Mouse (Mus musculus) small intestine, adult 2 months (tissue): ENCODE results near the gene Sept5. TPM values are rescaled to one million over a fixed set of nuclear protein-coding genes. Genes with fewer than 3 reads are reported as not detected.

Source experiments
- H3K27ac ChIP-seq: fragments of 200-500 bp; 2 replicates; pipeline ENCODE4 v1.5.1; 2012; ENCODE audit warnings: low read depth, low read length, control low read depth, inconsistent platforms; ENCODE audit not compliant: insufficient read depth
- H3K27me3 ChIP-seq: fragments of 200-500 bp; 2 replicates; pipeline ENCODE4 v1.6.1; 2012; ENCODE audit warnings: mild to moderate bottlenecking, moderate library complexity, low read length, inconsistent platforms; ENCODE audit not compliant: control insufficient read depth, insufficient read depth
- H3K36me3 ChIP-seq: fragments of 200-500 bp; 2 replicates; pipeline ENCODE4 v1.6.1; 2012; ENCODE audit warnings: mild to moderate bottlenecking, low read length, control low read depth, inconsistent platforms; ENCODE audit not compliant: control insufficient read depth, insufficient read depth
- H3K4me1 ChIP-seq: fragments of 200-500 bp; 2 replicates; pipeline ENCODE4 v1.6.1; 2012; ENCODE audit warnings: low read length, inconsistent platforms, mixed read lengths; ENCODE audit not compliant: control insufficient read depth, insufficient read depth, insufficient read length
- H3K4me3 ChIP-seq: fragments of 200-500 bp; 2 replicates; pipeline ENCODE4 v1.5.1; 2012; ENCODE audit warnings: low read depth, mild to moderate bottlenecking, control low read depth, inconsistent platforms, low read length, moderate library complexity
- CTCF ChIP-seq: fragments of 200-500 bp; IDR thresholded peaks from 2 replicates; pipeline ENCODE4 v1.5.1; 2012; ENCODE audit warnings: low read depth, mild to moderate bottlenecking, control low read depth, inconsistent platforms, low read length, moderate library complexity, mixed read lengths; ENCODE audit not compliant: insufficient replicate concordance, insufficient read length; ENCODE audit errors: extremely low read depth
- POLR2A ChIP-seq: fragments of 200-500 bp; IDR thresholded peaks from 2 replicates; pipeline ENCODE4 v1.6.1; 2012; ENCODE audit warnings: low read depth, mild to moderate bottlenecking, control low read depth, inconsistent platforms, low read length, moderate library complexity
- WGBS: fragments of 180-500 bp; shearing (Covaris S2); methylation state at CpG from one replicate; pipeline ENCODE4 v1.1.7; 2018; 5-methylcytosine and 5-hydroxymethylcytosine counted together
- polyA plus RNA-seq: library from polyadenylated mRNA; depleted of rRNA; stranded (reverse); fragments of >200 nt; gene quantifications from 2 replicates; pipeline ENCODE4 v1.2.3, GENCODE M21; 2012

The Sept5 gene
- polyA plus RNA-seq, 1 experiment, result 381 TPM

GRCm38 (mm10) chr16:18583169-18583568 is 46.6 kb downstream of the Sept5 start:
- H3K27ac ChIP-seq, result no peak overlapping the region
- no peaks in the 10 kb centered on the region for H3K36me3 ChIP-seq
- 59% methylated on average over 10 of the region's 10 CpGs for WGBS
- H3K4me3 ChIP-seq, result no peak overlapping the region
- H3K27me3 ChIP-seq, result peaks cover 83% of the 10 kb centered on the region
- peaks cover 21% of the 10 kb centered on the region for H3K4me1 ChIP-seq
- TF ChIP-seq POLR2A (no peak), CTCF (no peak)

GRCm38 (mm10) chr16:18582426-18583148 is 47.2 kb downstream of the Sept5 start:
- Histone ChIP-seq H3K4me1 (peaks cover 21% of the 10 kb centered on the region), H3K4me3 (peak overlapping the region; percentile 58), H3K36me3 (no peaks in the 10 kb centered on the region), H3K27ac (no peak overlapping the region), H3K27me3 (peaks cover 77% of the 10 kb centered on the region)
- 4% methylated on average over 65 of the region's 67 CpGs for WGBS
- TF ChIP-seq CTCF (no peak), POLR2A (no peak)

- H3K27me3 ChIP-seq, result peaks cover 70% of the 10 kb centered on the region
- TF ChIP-seq CTCF (no peak), POLR2A (no peak)
- peak overlapping the region; percentile 58 for H3K4me3 ChIP-seq
- H3K4me1 ChIP-seq, result peaks cover 20% of the 10 kb centered on the region
- no peaks in the 10 kb centered on the region for H3K36me3 ChIP-seq
- no peak overlapping the region for H3K27ac ChIP-seq
- 2% methylated on average over 53 of the region's 66 CpGs for WGBS
Observed at GRCm38 (mm10) chr16:18581623-18582205, 48.0 kb downstream of the Sept5 start.

GRCm38 (mm10) chr16:18581050-18581622 is 48.6 kb downstream of the Sept5 start:
- H3K4me3 ChIP-seq, result peak overlapping the region; percentile 58
- peaks cover 15% of the 10 kb centered on the region for H3K4me1 ChIP-seq
- H3K36me3 ChIP-seq, result no peaks in the 10 kb centered on the region
- H3K27me3 ChIP-seq, result peaks cover 65% of the 10 kb centered on the region
- TF ChIP-seq CTCF (no peak), POLR2A (no peak)
- 9% methylated on average over 21 of the region's 21 CpGs for whole genome bisulfite sequencing
- no peak overlapping the region for H3K27ac ChIP-seq

GRCm38 (mm10) chr16:18580389-18580788 is 49.4 kb downstream of the Sept5 start:
- peaks cover 57% of the 10 kb centered on the region for H3K27me3 ChIP-seq
- WGBS, result 43% methylated on average over 2 of the region's 2 CpGs

GRCm38 (mm10) chr16:18577599-18578160 is 52.1 kb downstream of the Sept5 start:
- no peak overlapping the region for H3K4me3 ChIP-seq
- no peak overlapping the region for H3K27ac ChIP-seq
- WGBS, result 51% methylated on average over 5 of the region's 5 CpGs
- peaks cover 30% of the 10 kb centered on the region for H3K27me3 ChIP-seq
- H3K36me3 ChIP-seq, result no peaks in the 10 kb centered on the region
- peaks cover 14% of the 10 kb centered on the region for H3K4me1 ChIP-seq
- no peak for TF ChIP-seq POLR2A
- TF ChIP-seq CTCF, result no peak

More at GRCm38 (mm10) chr16:18580389-18580788, 49.4 kb downstream of the Sept5 start:
- Histone ChIP-seq H3K4me1 (peaks cover 14% of the 10 kb centered on the region), H3K4me3 (no peak overlapping the region), H3K27ac (no peak overlapping the region), H3K36me3 (no peaks in the 10 kb centered on the region)
- TF ChIP-seq CTCF (no peak), POLR2A (no peak)

- Histone ChIP-seq H3K36me3 (no peaks in the 10 kb centered on the region), H3K4me1 (peaks cover 8% of the 10 kb centered on the region; the same call in 1 of the 2 replicates), H3K27ac (no peak overlapping the region), H3K4me3 (no peak overlapping the region), H3K27me3 (peaks cover 24% of the 10 kb centered on the region)
- 51% methylated on average over 3 of the region's 3 CpGs for WGBS
- TF ChIP-seq POLR2A (no peak), CTCF (no peak)
Observed at GRCm38 (mm10) chr16:18577071-18577470, 52.7 kb downstream of the Sept5 start.
